Mouse (Mus musculus): Measurements from ENCODE around the gene Mxi1. TPM values are rescaled to one million over a fixed set of nuclear protein-coding genes. Genes with fewer than 3 reads are reported as not detected.

Mxi1 gene
- polyA plus RNA-seq, 1 experiment from 2014 or later, result 59.0 TPM

GRCm38 (mm10) chr19:53405810-53406209, 95.5 kb downstream of the Mxi1 start:
- Histone ChIP-seq H3K27me3 (ENCODE audit: control insufficient read depth, insufficient read depth, low read length) (no peaks in the 10 kb centered on the region), H3K27ac (ENCODE audit: low read depth, low read length) (no peak overlapping the region), H3K4me2 (no peak overlapping the region), H3K9me3 (ENCODE audit: control insufficient read depth, low read length) (no peaks in the 10 kb centered on the region), H3K9ac (ENCODE audit: low read length) (no peak overlapping the region), H3K36me3 (ENCODE audit: control insufficient read depth, insufficient read depth, low read length) (no peaks in the 10 kb centered on the region), H3K4me3 (ENCODE audit: low read depth, low read length) (no peak overlapping the region), H3K4me1 (ENCODE audit: control insufficient read depth, insufficient read depth, low read length) (no peaks in the 10 kb centered on the region)
- 63% methylated on average over 2 of the region's 2 CpGs for WGBS
- no peak for DNase-seq (ENCODE audit: low spot score, missing footprints)
- ATAC-seq (ENCODE audit: low FRiP score), result no peak

DNA sequence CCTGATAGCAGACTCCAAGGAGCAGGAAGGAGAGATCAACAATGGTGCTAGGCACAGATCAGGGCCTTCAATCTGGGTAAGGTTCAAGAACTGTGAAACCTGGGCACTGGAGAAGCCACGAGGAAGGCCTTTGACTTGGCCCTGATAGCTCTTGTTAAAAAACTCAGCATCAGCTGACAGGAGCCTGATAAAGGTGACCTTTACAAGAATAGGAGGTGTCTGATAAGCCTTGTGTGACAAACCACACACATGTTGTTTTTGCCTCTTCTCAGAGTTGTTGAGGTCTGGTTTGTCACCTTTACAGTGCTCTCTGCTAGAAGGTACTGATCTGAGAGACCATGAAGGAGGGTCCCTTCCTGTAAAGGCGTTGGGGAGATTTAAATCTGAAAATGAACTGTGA, 97.0 kb downstream of the Mxi1 start:
- Histone ChIP-seq H3K27me3 (ENCODE audit: control insufficient read depth, insufficient read depth, low read length) (no peaks in the 10 kb centered on the region), H3K36me3 (ENCODE audit: control insufficient read depth, insufficient read depth, low read length) (no peaks in the 10 kb centered on the region), H3K4me3 (ENCODE audit: low read depth, low read length) (no peak overlapping the region), H3K4me2 (no peak overlapping the region), H3K4me1 (ENCODE audit: control insufficient read depth, insufficient read depth, low read length) (peaks cover 3% of the 10 kb centered on the region; the same call in 1 of the 2 replicates), H3K9ac (ENCODE audit: low read length) (no peak overlapping the region), H3K27ac (ENCODE audit: low read depth, low read length) (no peak overlapping the region), H3K9me3 (ENCODE audit: control insufficient read depth, low read length) (no peaks in the 10 kb centered on the region)
- WGBS, result 77% methylated on average over 2 of the region's 2 CpGs
- DNase-seq (ENCODE audit: low spot score, missing footprints) (no peak), ATAC-seq (ENCODE audit: low FRiP score) (no peak)

GRCm38 (mm10) chr19:53408398-53408797, 98.1 kb downstream of the Mxi1 start:
- Histone ChIP-seq H3K36me3 (ENCODE audit: control insufficient read depth, insufficient read depth, low read length) (no peaks in the 10 kb centered on the region), H3K9ac (ENCODE audit: low read length) (no peak overlapping the region), H3K27me3 (ENCODE audit: control insufficient read depth, insufficient read depth, low read length) (no peaks in the 10 kb centered on the region), H3K9me3 (ENCODE audit: control insufficient read depth, low read length) (no peaks in the 10 kb centered on the region), H3K4me3 (ENCODE audit: low read depth, low read length) (no peak overlapping the region), H3K27ac (ENCODE audit: low read depth, low read length) (no peak overlapping the region), H3K4me1 (ENCODE audit: control insufficient read depth, insufficient read depth, low read length) (peaks cover 7% of the 10 kb centered on the region; the same call in 1 of the 2 replicates), H3K4me2 (no peak overlapping the region)
- ATAC-seq (ENCODE audit: low FRiP score), result no peak
- WGBS, result 89% methylated on average over 8 of the region's 8 CpGs
- DNase-seq (ENCODE audit: low spot score, missing footprints), result no peak

GRCm38 (mm10) chr19:53409663-53410307, 99.5 kb downstream of the Mxi1 start:
- no peak overlapping the region for H3K4me2 ChIP-seq
- H3K27ac ChIP-seq (ENCODE audit: low read depth, low read length), result no peak overlapping the region
- no peaks in the 10 kb centered on the region for H3K27me3 ChIP-seq (ENCODE audit: control insufficient read depth, insufficient read depth, low read length)
- WGBS, result 64% methylated on average over 17 of the region's 17 CpGs
- peaks cover 7% of the 10 kb centered on the region; the same call in 1 of the 2 replicates for H3K4me1 ChIP-seq (ENCODE audit: control insufficient read depth, insufficient read depth, low read length)
- ATAC-seq (ENCODE audit: low FRiP score) (no peak), DNase-seq (ENCODE audit: low spot score, missing footprints) (no peak)
- H3K9me3 ChIP-seq (ENCODE audit: control insufficient read depth, low read length), result no peaks in the 10 kb centered on the region
- no peak overlapping the region for H3K4me3 ChIP-seq (ENCODE audit: low read depth, low read length)
- H3K36me3 ChIP-seq (ENCODE audit: control insufficient read depth, insufficient read depth, low read length), result no peaks in the 10 kb centered on the region
- H3K9ac ChIP-seq (ENCODE audit: low read length), result 0 out of 2 replicates have a peak overlapping the region, but pooled peaks have one; percentile 16

GRCm38 (mm10) chr19:53412149-53412848, 102.0 kb downstream of the Mxi1 start:
- Histone ChIP-seq H3K4me3 (ENCODE audit: low read depth, low read length) (no peak overlapping the region), H3K4me2 (no peak overlapping the region), H3K27ac (ENCODE audit: low read depth, low read length) (no peak overlapping the region), H3K9ac (ENCODE audit: low read length) (no peak overlapping the region), H3K27me3 (ENCODE audit: control insufficient read depth, insufficient read depth, low read length) (no peaks in the 10 kb centered on the region), H3K9me3 (ENCODE audit: control insufficient read depth, low read length) (no peaks in the 10 kb centered on the region), H3K36me3 (ENCODE audit: control insufficient read depth, insufficient read depth, low read length) (no peaks in the 10 kb centered on the region), H3K4me1 (ENCODE audit: control insufficient read depth, insufficient read depth, low read length) (peaks cover 7% of the 10 kb centered on the region; the same call in 1 of the 2 replicates)
- ATAC-seq (ENCODE audit: low FRiP score) (no peak), DNase-seq (ENCODE audit: low spot score, missing footprints) (peak; percentile 89)
- 7% methylated on average over 6 of the region's 6 CpGs for WGBS

DNA sequence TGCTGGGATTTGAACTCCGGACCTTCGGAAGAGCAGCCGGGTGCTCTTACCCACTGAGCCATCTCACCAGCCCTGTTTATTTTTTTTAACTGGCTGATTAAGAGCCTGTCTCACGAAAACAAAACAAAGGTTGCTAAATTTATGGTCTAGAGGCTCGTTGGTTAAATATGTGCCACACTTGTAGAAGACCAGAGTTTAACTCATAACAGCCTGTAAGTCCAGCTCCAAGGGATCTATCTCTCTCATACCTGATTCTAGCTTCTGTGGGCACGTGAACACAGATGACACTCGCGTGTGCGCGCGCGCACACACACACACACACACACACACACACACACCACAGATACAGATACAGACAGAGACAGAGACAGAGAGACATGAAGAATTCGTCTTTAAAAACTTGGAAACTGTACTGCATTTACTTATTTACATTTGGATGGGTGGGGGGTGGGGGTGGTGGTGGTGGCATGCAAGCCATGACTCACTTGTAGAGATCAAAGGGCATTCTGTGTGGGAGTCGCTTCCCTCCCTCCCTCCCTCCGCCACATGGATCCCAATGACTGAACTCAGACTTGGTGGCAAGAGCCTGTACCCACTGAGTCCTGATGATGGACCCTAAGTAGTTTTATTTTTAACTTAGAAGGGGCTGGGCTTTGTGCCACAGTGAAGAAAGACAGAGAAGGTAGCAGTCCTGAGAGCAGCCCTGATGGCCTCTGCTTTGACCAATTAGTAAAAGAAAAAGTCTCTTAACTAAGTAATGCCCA, 103.5 kb downstream of the Mxi1 start:
- DNase-seq (ENCODE audit: low spot score, missing footprints) (no peak), ATAC-seq (ENCODE audit: low FRiP score) (no peak)
- Histone ChIP-seq H3K9ac (ENCODE audit: low read length) (no peak overlapping the region), H3K9me3 (ENCODE audit: control insufficient read depth, low read length) (no peaks in the 10 kb centered on the region), H3K4me1 (ENCODE audit: control insufficient read depth, insufficient read depth, low read length) (peaks cover 7% of the 10 kb centered on the region; the same call in 1 of the 2 replicates), H3K27ac (ENCODE audit: low read depth, low read length) (no peak overlapping the region), H3K36me3 (ENCODE audit: control insufficient read depth, insufficient read depth, low read length) (no peaks in the 10 kb centered on the region), H3K4me3 (ENCODE audit: low read depth, low read length) (no peak overlapping the region), H3K27me3 (ENCODE audit: control insufficient read depth, insufficient read depth, low read length) (no peaks in the 10 kb centered on the region), H3K4me2 (no peak overlapping the region)
- 87% methylated on average over 15 of the region's 15 CpGs for WGBS

DNA sequence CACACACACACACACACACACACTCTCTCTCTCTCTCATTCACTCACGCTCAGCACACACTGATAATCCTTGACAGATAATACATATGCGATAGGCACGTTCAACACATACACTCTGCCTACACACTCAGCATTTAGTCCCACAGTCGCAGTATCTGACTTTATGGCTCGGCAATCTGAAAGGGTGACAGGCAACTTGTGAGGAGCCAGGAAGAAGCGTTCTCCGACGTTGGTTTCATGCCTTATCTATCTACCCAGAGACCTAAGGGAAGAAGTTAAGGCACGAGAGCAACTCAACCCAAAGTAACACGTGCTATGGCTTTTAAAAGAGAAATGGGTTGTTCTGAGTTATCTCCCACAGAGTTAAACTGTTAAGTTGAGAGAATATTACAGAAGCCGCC, 104.3 kb downstream of the Mxi1 start:
- Histone ChIP-seq H3K27ac (ENCODE audit: low read depth, low read length) (no peak overlapping the region), H3K4me1 (ENCODE audit: control insufficient read depth, insufficient read depth, low read length) (peaks cover 7% of the 10 kb centered on the region; the same call in 1 of the 2 replicates), H3K27me3 (ENCODE audit: control insufficient read depth, insufficient read depth, low read length) (no peaks in the 10 kb centered on the region), H3K4me2 (no peak overlapping the region), H3K9ac (ENCODE audit: low read length) (no peak overlapping the region), H3K4me3 (ENCODE audit: low read depth, low read length) (no peak overlapping the region), H3K9me3 (ENCODE audit: control insufficient read depth, low read length) (no peaks in the 10 kb centered on the region), H3K36me3 (ENCODE audit: control insufficient read depth, insufficient read depth, low read length) (no peaks in the 10 kb centered on the region)
- DNase-seq (ENCODE audit: low spot score, missing footprints) (no peak), ATAC-seq (ENCODE audit: low FRiP score) (no peak)
- 89% methylated on average over 11 of the region's 11 CpGs for WGBS

GRCm38 (mm10) chr19:53415198-53415597, 104.9 kb downstream of the Mxi1 start:
- DNase-seq (ENCODE audit: low spot score, missing footprints) (no peak), ATAC-seq (ENCODE audit: low FRiP score) (no peak)
- WGBS, result 87% methylated on average over 17 of the region's 17 CpGs
- Histone ChIP-seq H3K9me3 (ENCODE audit: control insufficient read depth, low read length) (no peaks in the 10 kb centered on the region), H3K4me2 (no peak overlapping the region), H3K9ac (ENCODE audit: low read length) (no peak overlapping the region), H3K27ac (ENCODE audit: low read depth, low read length) (no peak overlapping the region), H3K4me3 (ENCODE audit: low read depth, low read length) (no peak overlapping the region), H3K27me3 (ENCODE audit: control insufficient read depth, insufficient read depth, low read length) (no peaks in the 10 kb centered on the region), H3K4me1 (ENCODE audit: control insufficient read depth, insufficient read depth, low read length) (peaks cover 7% of the 10 kb centered on the region; the same call in 1 of the 2 replicates), H3K36me3 (ENCODE audit: control insufficient read depth, insufficient read depth, low read length) (no peaks in the 10 kb centered on the region)

- DNase-seq (ENCODE audit: low spot score, missing footprints) (peak; percentile 86), ATAC-seq (ENCODE audit: low FRiP score) (no peak)
- no peak overlapping the region for H3K4me3 ChIP-seq (ENCODE audit: low read depth, low read length)
- no peak overlapping the region for H3K27ac ChIP-seq (ENCODE audit: low read depth, low read length)
- no peak overlapping the region for H3K4me2 ChIP-seq
- 55% methylated on average over 5 of the region's 5 CpGs for WGBS
- 0 out of 2 replicates have a peak, but pooled peaks cover 2% of the 10 kb centered on the region for H3K27me3 ChIP-seq (ENCODE audit: control insufficient read depth, insufficient read depth, low read length)
- H3K9me3 ChIP-seq (ENCODE audit: control insufficient read depth, low read length), result no peaks in the 10 kb centered on the region
- no peaks in the 10 kb centered on the region for H3K36me3 ChIP-seq (ENCODE audit: control insufficient read depth, insufficient read depth, low read length)
- no peak overlapping the region for H3K9ac ChIP-seq (ENCODE audit: low read length)
- peaks cover 3% of the 10 kb centered on the region for H3K4me1 ChIP-seq (ENCODE audit: control insufficient read depth, insufficient read depth, low read length)
Measured at GRCm38 (mm10) chr19:53419834-53420233, 109.5 kb downstream of the Mxi1 start.

All from midbrain, embryonic 11.5 days (tissue).